Mouse (Mus musculus) embryonic facial prominence, embryonic 12.5 days (tissue): Measurements from ENCODE around the gene H2-Q2. TPM values are rescaled to one million over a fixed set of nuclear protein-coding genes. Genes with fewer than 3 reads are reported as not detected.
"Not testable (repeated sequence)": the region's sequence is repeated elsewhere in the genome, so short reads cannot be mapped to it uniquely, and the experiment has no call there.

Experiments
- ATAC-seq: fragments of 200-750 bp; cut with Nextera tagmentation; 2 replicates; pipeline ENCODE4 v1.8.0; 2017; ENCODE audit not compliant: insufficient number of reproducible peaks, insufficient read depth, low FRiP score, low TSS enrichment
- H3K27ac ChIP-seq: fragments of 300-500 bp; sonication (generic); 2 replicates; pipeline ENCODE4 v1.5.1; 2016; ENCODE audit warnings: mild to moderate bottlenecking
- H3K27me3 ChIP-seq: fragments of 300-500 bp; sonication (generic); 2 replicates; pipeline ENCODE4 v1.6.1; 2016; ENCODE audit warnings: mild to moderate bottlenecking, moderate library complexity
- H3K36me3 ChIP-seq: fragments of 300-500 bp; sonication (generic); 2 replicates; pipeline ENCODE4 v1.6.1; 2016; ENCODE audit warnings: mild to moderate bottlenecking
- H3K4me1 ChIP-seq: fragments of 300-500 bp; sonication (generic); 2 replicates; pipeline ENCODE4 v1.6.1; 2016
- H3K4me2 ChIP-seq: fragments of 300-500 bp; sonication (generic); replicated peaks from 2 replicates; pipeline ENCODE4 v1.6.1; 2016; ENCODE audit warnings: mild to moderate bottlenecking, moderate library complexity
- H3K4me3 ChIP-seq: fragments of 300-500 bp; sonication (generic); 2 replicates; pipeline ENCODE4 v1.5.1; 2016; ENCODE audit warnings: mild to moderate bottlenecking
- H3K9ac ChIP-seq: fragments of 300-500 bp; sonication (generic); 2 replicates; pipeline ENCODE4 v1.6.1; 2016; ENCODE audit warnings: mild to moderate bottlenecking, moderate library complexity
- H3K9me3 ChIP-seq: fragments of 300-500 bp; sonication (generic); 2 replicates; pipeline ENCODE4 v1.6.1; 2016; ENCODE audit warnings: mild to moderate bottlenecking, moderate library complexity
- WGBS: fragments of 180-500 bp; shearing (Covaris S2); methylation state at CpG from one replicate; pipeline ENCODE4 v1.1.7; 2016; 5-methylcytosine and 5-hydroxymethylcytosine counted together
- polyA plus RNA-seq: library from polyadenylated mRNA; unstranded; fragments of >200 nt; fragmentation: Nextera tagmentation; extraction: Ambion mirVana; gene quantifications from 2 replicates; pipeline ENCODE4 v1.2.1, GENCODE M21; 2016

H2-Q2 gene
- 0.38 and 0.40 TPM in 2 replicates for polyA plus RNA-seq

DNA sequence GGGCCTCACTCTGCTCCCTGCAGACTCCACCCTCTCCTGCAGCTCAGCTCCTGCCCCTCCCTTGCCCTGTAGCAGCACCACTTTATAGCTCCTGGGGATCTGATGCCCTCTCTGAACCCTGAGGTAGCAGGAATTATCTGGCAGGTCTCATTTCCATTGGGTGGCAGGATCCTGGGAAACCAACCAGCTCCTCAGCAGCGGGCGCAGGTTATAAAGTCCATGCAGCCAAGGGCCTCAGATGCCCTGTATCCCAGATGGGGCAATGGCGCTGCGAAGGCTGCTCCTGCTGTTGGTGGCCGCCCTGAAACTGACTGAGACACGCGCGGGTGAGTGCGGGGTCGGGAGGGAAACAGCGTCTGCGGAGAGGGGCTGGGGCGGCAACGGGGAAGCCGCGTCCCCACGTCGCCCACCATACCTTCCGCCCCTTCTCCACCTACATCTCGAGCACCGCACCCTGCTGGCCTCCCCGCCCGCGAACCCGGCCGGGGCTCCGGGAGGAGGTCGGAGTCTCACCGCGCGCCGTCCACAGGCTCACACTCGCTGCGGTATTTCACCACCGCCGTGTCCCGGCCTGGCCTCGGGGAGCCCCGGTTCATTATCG lies at the start of gene H2-Q2:
Gene H2-Q2, plus strand, starts transcription at position 172 of the 601 bp plus-strand sequence.
- ATAC-seq: no peak

DNA sequence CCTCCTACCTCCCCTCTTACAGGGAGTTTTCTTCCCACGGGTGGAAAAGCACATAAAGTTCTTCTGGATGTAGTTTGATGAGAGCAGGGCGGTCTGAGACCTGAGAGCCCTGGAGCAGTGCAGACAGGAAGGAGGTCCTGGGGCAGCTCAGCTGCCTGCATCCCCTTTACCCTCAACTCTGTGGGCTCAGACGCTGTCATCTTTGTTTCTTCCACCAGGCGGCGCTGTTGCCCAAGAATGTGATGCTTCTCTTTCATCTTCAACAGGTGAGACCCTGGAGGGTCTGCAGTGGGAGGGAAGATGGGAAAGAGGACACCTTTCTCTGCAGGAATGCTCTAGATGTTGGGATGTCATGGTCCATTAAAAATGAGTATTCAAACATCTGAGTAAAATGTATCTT lies 46.2 kb upstream of the H2-Q2 start:
- WGBS: 5% methylated on average over 5 of the region's 5 CpGs
- not testable (repeated sequence) for H3K27me3 ChIP-seq, H3K4me1 ChIP-seq, H3K27ac ChIP-seq, H3K4me2 ChIP-seq, ATAC-seq, H3K9me3 ChIP-seq, H3K9ac ChIP-seq, H3K36me3 ChIP-seq, H3K4me3 ChIP-seq

More for the DNA sequence above, at the start of gene H2-Q2:
- Histone ChIP-seq H3K4me1 (peaks cover 10% of the 10 kb centered on the region), H3K9me3 (no peaks in the 10 kb centered on the region), H3K9ac (peak within 1 kb of the TSS; percentile 36; the same call in 1 of the 2 replicates), H3K27me3 (peaks cover 58% of the 10 kb centered on the region), H3K36me3 (no peaks in the 10 kb centered on the region), H3K4me3 (peak within 1 kb of the TSS; percentile 39), H3K4me2 (peak within 1 kb of the TSS; percentile 68), H3K27ac (no peak within 1 kb of the TSS)
- WGBS: 2% methylated on average over 39 of the region's 40 CpGs

DNA sequence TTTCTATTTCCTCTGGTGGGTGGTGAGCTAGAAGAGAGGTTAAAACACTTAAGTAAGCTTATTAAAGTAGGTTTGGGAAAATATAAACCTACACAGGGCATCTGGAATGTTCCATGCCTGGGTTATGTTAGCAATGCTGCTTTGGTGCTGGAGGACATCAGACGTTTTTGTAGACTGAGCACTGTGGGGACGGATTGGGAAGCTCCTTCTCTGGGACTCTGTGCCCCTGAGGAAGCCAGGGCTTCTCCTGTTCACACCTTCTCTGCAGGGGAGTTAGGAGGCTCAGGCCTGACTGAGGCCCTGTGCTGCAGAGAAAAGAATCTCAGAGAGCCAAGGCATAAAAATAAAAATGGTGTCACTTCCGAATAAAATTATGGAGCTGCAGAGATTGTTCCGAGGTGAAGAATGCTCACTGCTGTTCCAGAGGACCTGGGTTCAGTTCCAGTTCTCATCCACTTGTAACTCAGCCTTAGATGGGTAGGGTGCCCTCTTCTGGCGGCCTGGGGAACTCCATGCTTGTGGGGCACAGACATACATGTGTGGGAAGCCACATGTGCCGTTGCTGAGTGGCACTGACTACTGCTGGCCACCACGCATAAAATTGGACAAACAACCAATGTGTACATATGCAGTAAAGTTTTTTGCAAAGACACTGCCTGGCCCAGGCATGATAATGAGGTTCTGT lies 41.6 kb upstream of the H2-Q2 start:
- not testable (repeated sequence) for H3K4me2 ChIP-seq, ATAC-seq, H3K27me3 ChIP-seq, H3K9me3 ChIP-seq, H3K4me3 ChIP-seq, H3K9ac ChIP-seq, H3K4me1 ChIP-seq, H3K27ac ChIP-seq, H3K36me3 ChIP-seq
- WGBS: 81% methylated on average over 7 of the region's 7 CpGs

DNA sequence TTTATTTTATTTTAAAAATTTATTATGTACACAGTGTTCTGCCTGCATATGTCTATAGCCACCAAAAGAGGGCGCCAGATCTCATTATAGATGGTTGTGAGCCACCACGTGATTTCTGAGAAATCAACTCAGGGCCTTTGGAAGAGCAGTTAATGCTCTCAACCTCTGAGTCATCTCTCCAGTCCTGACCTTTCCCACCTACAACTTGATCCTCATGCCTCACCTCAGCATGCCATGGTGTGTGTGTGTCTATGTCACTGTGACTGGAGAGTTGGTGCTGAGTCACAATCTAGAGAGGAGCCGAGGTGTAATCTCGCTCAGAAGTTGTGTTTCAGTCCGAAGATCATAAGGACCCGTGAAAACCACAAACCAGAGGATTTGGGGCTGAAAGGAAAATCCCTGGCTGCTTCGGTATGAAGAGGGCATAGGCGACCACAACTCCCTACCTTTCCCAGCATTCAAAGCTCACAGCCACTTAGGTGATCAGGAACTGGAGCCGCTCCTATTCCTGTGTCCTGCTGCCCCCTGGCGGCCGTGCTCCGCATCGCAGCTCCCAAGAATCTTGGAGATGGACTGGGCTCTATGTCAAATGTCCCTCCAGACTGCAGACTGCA lies 40.3 kb upstream of the H2-Q2 start:
- Histone ChIP-seq H3K9ac (no peak overlapping the region), H3K27me3 (no peaks in the 10 kb centered on the region), H3K4me2 (no peak overlapping the region), H3K4me1 (no peaks in the 10 kb centered on the region), H3K9me3 (0 out of 2 replicates have a peak, but pooled peaks cover 2% of the 10 kb centered on the region), H3K4me3 (no peak overlapping the region), H3K27ac (no peak overlapping the region), H3K36me3 (no peaks in the 10 kb centered on the region)
- WGBS: 26% methylated on average over 13 of the region's 13 CpGs
- no peak for ATAC-seq

DNA sequence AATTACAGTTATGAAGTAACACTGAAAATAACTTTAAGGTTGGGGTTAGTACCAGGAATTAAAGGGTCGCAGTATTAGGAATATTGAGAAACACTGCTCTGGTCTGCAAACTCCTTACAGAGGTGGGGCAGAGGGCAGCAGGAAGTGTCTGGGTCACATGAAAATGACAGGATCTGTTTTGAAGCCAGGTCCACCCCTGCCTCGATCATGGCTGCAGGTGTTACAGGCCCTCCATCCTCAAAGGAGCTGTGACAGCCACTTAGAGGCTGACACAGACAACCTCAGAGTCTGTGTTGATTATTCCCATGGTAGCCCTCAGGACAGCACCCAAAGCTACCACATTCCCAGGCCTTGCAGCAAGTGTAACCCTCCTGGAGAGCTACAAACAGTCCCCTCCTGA lies 38.8 kb upstream of the H2-Q2 start:
- ATAC-seq: no peak
- no peaks in the 10 kb centered on the region for H3K4me1 ChIP-seq
- 77% methylated on average over 2 of the region's 2 CpGs for WGBS
- no peak overlapping the region for H3K4me2 ChIP-seq
- 0 out of 2 replicates have a peak, but pooled peaks cover 2% of the 10 kb centered on the region for H3K9me3 ChIP-seq
- no peaks in the 10 kb centered on the region for H3K27me3 ChIP-seq
- no peak overlapping the region for H3K9ac ChIP-seq
- H3K27ac ChIP-seq: no peak overlapping the region
- H3K4me3 ChIP-seq: no peak overlapping the region
- H3K36me3 ChIP-seq: no peaks in the 10 kb centered on the region

DNA sequence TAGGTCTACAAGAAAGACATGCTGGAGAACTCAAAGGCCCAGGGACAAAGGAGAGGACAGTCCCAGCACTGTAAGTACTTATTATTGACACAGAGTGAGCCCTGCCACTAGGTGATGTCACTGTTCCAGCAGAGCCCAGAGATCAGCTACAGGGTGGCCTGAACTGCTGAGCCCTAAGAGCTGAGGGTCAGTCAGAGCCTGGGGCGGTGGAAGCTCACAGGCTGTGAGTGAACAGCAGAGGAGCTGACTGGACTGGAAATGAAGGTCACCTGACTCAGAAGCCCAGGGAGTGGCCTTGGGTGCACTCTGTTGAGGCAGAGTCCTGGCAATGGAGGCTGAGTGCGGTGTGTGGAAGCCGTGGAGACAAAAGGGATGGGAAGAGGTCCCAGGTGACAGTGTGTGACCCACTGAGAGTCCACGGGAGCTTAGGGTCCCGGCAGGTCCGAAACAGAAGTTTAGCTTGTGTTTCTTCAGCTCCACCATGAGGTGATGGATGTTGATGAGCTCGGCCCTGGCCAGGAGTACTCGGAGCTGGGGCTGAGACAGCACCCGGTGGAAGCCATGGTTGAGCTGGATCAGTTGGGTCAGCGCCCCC lies 38.2 kb upstream of the H2-Q2 start:
- Histone ChIP-seq H3K27ac (no peak overlapping the region), H3K9me3 (0 out of 2 replicates have a peak, but pooled peaks cover 2% of the 10 kb centered on the region), H3K9ac (no peak overlapping the region), H3K4me3 (no peak overlapping the region), H3K4me2 (no peak overlapping the region), H3K27me3 (no peaks in the 10 kb centered on the region), H3K4me1 (no peaks in the 10 kb centered on the region), H3K36me3 (no peaks in the 10 kb centered on the region)
- no peak for ATAC-seq
- WGBS: 82% methylated on average over 10 of the region's 10 CpGs

DNA sequence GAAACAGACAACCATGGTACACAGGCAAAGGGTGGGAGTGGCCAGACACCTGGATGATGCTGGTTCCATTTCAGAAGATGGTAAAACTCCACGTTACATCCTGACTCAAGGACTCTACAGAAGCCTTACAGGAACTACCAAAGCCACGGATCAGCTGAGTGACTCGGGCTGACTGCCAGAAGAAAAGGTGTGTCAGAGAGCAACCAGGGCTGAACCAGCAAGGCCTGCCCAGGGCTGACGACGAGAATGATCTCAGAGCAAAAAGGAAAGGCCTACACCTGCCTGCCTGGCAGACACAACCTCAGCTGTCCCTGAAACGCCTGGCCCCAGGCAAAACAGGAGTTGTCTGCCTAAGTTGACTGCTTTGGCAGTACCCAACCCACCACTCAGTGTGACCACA lies 37.6 kb upstream of the H2-Q2 start:
- Histone ChIP-seq H3K4me2 (no peak overlapping the region), H3K4me3 (no peak overlapping the region), H3K36me3 (no peaks in the 10 kb centered on the region), H3K9me3 (0 out of 2 replicates have a peak, but pooled peaks cover 2% of the 10 kb centered on the region), H3K27ac (no peak overlapping the region), H3K4me1 (no peaks in the 10 kb centered on the region), H3K27me3 (no peaks in the 10 kb centered on the region), H3K9ac (no peak overlapping the region)
- no peak for ATAC-seq
- WGBS: 72% methylated on average over 6 of the region's 6 CpGs

DNA sequence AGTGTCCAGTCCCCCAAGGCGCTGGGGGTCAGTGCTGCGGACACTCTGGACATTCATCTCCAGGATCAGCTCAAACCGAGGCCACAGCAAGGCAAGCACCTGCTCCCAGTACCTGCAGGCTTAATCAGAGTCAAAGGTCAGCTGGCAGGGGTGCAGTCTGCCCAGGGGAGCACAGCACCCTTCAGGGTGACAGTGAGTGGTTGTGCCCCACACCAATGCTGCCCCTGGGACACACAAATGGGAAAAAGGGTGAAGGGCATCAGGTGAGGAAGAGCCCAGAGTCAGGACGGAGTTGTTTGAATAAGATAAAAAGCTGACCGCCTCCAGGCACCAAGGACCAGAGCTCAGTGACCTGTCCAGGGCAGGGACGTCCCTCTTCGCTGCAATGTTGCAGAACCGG lies 37.1 kb upstream of the H2-Q2 start:
- H3K27me3 ChIP-seq, ATAC-seq, H3K9me3 ChIP-seq, H3K36me3 ChIP-seq, H3K4me3 ChIP-seq, H3K4me1 ChIP-seq, H3K27ac ChIP-seq, H3K4me2 ChIP-seq, H3K9ac ChIP-seq: not testable (repeated sequence)
- 78% methylated on average over 8 of the region's 8 CpGs for WGBS

DNA sequence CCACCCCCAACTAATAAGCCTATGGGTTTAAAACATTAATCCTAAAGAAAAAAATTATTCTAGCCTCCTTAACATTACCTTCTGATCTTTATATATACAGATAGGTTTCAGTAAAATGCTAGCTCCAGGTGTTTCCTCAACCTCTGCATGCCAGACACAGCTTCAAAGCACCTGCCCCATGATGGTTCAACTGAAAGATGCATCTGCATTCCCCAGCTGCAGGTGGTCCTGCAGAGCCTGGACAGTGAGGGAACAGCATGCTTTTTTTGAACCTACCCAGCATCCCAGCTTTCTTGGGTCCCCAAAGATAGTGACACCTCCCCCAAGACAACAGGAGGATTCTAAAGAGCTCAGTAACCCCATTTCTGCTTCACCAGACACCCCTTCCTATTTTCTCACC lies 23.4 kb upstream of the H2-Q2 start:
- Histone ChIP-seq H3K4me2 (no peak overlapping the region), H3K36me3 (no peaks in the 10 kb centered on the region), H3K9ac (no peak overlapping the region), H3K4me1 (peaks cover 8% of the 10 kb centered on the region; the same call in 1 of the 2 replicates), H3K4me3 (no peak overlapping the region), H3K27ac (no peak overlapping the region), H3K27me3 (peaks cover 53% of the 10 kb centered on the region), H3K9me3 (no peaks in the 10 kb centered on the region)
- no peak for ATAC-seq

DNA sequence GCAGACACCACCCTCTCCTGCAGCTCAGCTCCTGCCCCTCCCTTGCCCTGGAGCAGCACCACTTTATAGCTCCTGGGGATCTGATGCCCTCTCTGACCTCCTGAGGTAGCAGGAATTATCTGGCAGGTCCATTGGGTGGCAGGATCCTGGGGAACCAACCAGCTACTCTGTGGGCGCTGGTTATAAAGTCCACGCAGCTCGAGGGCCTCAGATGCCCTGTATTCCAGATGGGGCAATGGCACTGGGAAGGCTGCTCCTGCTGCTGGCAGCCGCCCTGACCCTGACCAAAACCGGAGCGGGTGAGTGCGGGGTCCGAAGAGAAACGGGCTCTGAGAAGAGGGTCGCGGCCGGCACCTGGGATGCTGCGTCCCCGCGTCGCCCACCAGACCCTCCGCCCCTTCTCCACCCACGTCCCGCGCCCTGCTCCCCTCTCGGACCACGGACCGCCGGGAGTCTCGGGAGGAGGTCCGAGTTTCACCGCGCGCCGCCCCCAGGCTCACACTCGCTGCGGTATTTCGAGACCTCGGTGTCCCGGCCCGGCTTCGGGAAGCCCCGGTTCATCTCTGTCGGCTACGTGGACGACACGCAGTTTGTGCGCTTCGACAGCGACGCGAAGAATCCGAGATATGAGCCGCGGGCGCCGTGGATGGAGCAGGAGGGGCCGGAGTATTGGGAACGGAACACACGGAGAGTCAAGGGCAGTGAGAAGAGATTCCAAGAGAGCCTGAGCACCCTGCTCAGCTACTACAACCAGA lies 21.5 kb upstream of the H2-Q2 start, which contains the start of gene H2-Q1:
Gene H2-Q1, plus strand, starts transcription at position 79 of the 755 bp plus-strand sequence.
- H3K27ac ChIP-seq: no peak within 1 kb of the TSS
- H3K36me3 ChIP-seq: no peaks in the 10 kb centered on the region
- peak within 1 kb of the TSS; percentile 36; the same call in 1 of the 2 replicates for H3K9ac ChIP-seq
- peaks cover 51% of the 10 kb centered on the region for H3K27me3 ChIP-seq
- no peak for ATAC-seq
- 1% methylated on average over 53 of the region's 55 CpGs for WGBS
- H3K9me3 ChIP-seq: no peaks in the 10 kb centered on the region
- peak within 1 kb of the TSS; percentile 55 for H3K4me2 ChIP-seq
- H3K4me1 ChIP-seq: peaks cover 8% of the 10 kb centered on the region; the same call in 1 of the 2 replicates
- H3K4me3 ChIP-seq: peak within 1 kb of the TSS; percentile 33

DNA sequence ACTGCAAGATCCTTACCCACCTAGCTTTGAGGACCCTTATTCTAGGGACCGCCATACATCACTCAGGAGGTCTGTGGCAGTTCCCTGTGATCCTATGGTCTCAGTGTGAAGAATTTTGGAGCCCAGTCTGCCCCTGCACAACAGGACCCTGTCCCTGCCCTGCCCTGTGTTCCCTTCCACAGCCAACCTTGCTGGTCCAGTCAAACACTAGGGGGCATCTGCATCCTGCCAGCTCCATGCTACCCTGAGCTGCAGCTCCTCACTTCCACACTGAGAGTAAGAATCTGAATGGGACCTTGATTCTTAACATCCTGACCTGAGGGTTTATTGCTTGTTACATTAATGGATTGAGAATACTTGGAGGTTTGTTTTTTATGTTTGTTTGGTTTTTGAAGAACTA lies 16.9 kb upstream of the H2-Q2 start:
- H3K4me1 ChIP-seq, H3K4me3 ChIP-seq, H3K4me2 ChIP-seq, H3K27ac ChIP-seq, H3K9ac ChIP-seq, ATAC-seq, H3K36me3 ChIP-seq, H3K9me3 ChIP-seq: not testable (repeated sequence)
- peaks cover 27% of the 10 kb centered on the region for H3K27me3 ChIP-seq
- WGBS: 67% methylated on average over 1 of the region's 1 CpGs
